Mouse (Mus musculus): ENCODE measurements around the gene Nfix. TPM values are rescaled to one million over a fixed set of nuclear protein-coding genes. Genes with fewer than 3 reads are reported as not detected.

The Nfix gene
- total RNA-seq, 1 experiment: 0.89 TPM

- no peaks in the 10 kb centered on the region for H3K9me3 ChIP-seq (ENCODE audit: control insufficient read depth, insufficient read depth, low read depth, low read length)
- TF ChIP-seq CHD2 (IDR thresholded peaks at IDR 0.05; ENCODE audit: low read depth, low read length) (no peak), ZC3H11A (IDR thresholded peaks at IDR 0.05; ENCODE audit: borderline replicate concordance, low read depth, low read length) (no peak), MAFK (IDR thresholded peaks at IDR 0.05; ENCODE audit: insufficient read depth, low read depth, low read length) (no peak), HCFC1 (IDR thresholded peaks at IDR 0.05; ENCODE audit: borderline replicate concordance, insufficient read depth, low read length) (no peak), ZNF384 (IDR thresholded peaks at IDR 0.05; ENCODE audit: low read depth, low read length) (no peak)
- H3K9ac ChIP-seq (ENCODE audit: insufficient read depth, low read depth, low read length, poor library complexity, severe bottlenecking): no peak overlapping the region
- in situ Hi-C loops (cut with MboI; ENCODE audit: low sequenced_read_pairs in 2 of 2, unreplicated experiment in 2 of 2): loop anchor here (5.0 to 10.0 kb wide), 2 partner anchors 110 to 117 kb away; partner anchors contain the start of gene Lyl1 (in 1 of the 2)
- no peaks in the 10 kb centered on the region for H3K36me3 ChIP-seq (ENCODE audit: control insufficient read depth, insufficient read depth, low read length, poor library complexity, severe bottlenecking)
- DNase-seq (ENCODE audit: low read depth, low spot score): no peak
- no peak overlapping the region for H3K27ac ChIP-seq (ENCODE audit: insufficient read depth, low read depth, low read length, poor library complexity, severe bottlenecking)
- H3K4me1 ChIP-seq (ENCODE audit: control insufficient read depth in 2 of 2, insufficient read depth in 2 of 2, low read length in 2 of 2, poor library complexity in 1 of 2): no peaks in the 10 kb centered on the region; a peak in 1 of 4 replicates
- no peak overlapping the region for H3K4me3 ChIP-seq (ENCODE audit: insufficient read depth in 1 of 2, low read depth in 1 of 2, low read length in 2 of 2, poor library complexity in 1 of 2, severe bottlenecking in 1 of 2)
These were observed 14.7 kb upstream of the Nfix start for GRCm38 (mm10) chr8:84814555-84815441.

DNA sequence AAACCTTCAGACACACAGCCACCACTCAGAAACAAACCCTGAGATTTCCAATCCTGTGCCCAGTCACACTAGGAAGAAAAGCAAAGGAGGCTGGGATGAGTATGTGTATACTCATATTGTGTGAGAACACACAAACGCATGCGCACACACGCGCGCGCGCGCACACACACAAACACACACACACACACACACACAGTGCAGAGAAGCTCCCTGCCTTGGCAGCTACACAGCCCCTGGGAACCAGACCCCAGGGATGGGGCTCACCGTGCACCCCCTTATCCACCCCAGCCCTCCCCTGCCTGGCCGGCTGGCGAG, 14.1 kb upstream of the Nfix start:
- Histone ChIP-seq H3K9ac (ENCODE audit: insufficient read depth, low read depth, low read length, poor library complexity, severe bottlenecking) (no peak overlapping the region), H3K4me3 (ENCODE audit: insufficient read depth in 1 of 2, low read depth in 1 of 2, low read length in 2 of 2, poor library complexity in 1 of 2, severe bottlenecking in 1 of 2) (no peak overlapping the region), H3K36me3 (ENCODE audit: control insufficient read depth, insufficient read depth, low read length, poor library complexity, severe bottlenecking) (no peaks in the 10 kb centered on the region), H3K9me3 (ENCODE audit: control insufficient read depth, insufficient read depth, low read depth, low read length) (no peaks in the 10 kb centered on the region), H3K4me1 (ENCODE audit: control insufficient read depth in 2 of 2, insufficient read depth in 2 of 2, low read length in 2 of 2, poor library complexity in 1 of 2) (no peaks in the 10 kb centered on the region; a peak in 1 of 4 replicates), H3K27ac (ENCODE audit: insufficient read depth, low read depth, low read length, poor library complexity, severe bottlenecking) (no peak overlapping the region)
- no peak for DNase-seq (ENCODE audit: low read depth, low spot score)
- in situ Hi-C loops (cut with MboI; ENCODE audit: low sequenced_read_pairs in 2 of 2, unreplicated experiment in 2 of 2): loop anchor here in 1 of 2 experiments (10.0 kb wide), 1 partner anchor 109 kb away; the partner anchor contains the start of gene Lyl1
- TF ChIP-seq CHD2 (IDR thresholded peaks at IDR 0.05; ENCODE audit: low read depth, low read length): no peak
- no peak for TF ChIP-seq ZNF384 (IDR thresholded peaks at IDR 0.05; ENCODE audit: low read depth, low read length)

- Histone ChIP-seq H3K4me1 (ENCODE audit: control insufficient read depth in 2 of 2, insufficient read depth in 2 of 2, low read length in 2 of 2, poor library complexity in 1 of 2) (no peaks in the 10 kb centered on the region; a peak in 1 of 4 replicates), H3K4me3 (ENCODE audit: insufficient read depth in 1 of 2, low read depth in 1 of 2, low read length in 2 of 2, poor library complexity in 1 of 2, severe bottlenecking in 1 of 2) (no peak overlapping the region), H3K27ac (ENCODE audit: insufficient read depth, low read depth, low read length, poor library complexity, severe bottlenecking) (no peak overlapping the region), H3K36me3 (ENCODE audit: control insufficient read depth, insufficient read depth, low read length, poor library complexity, severe bottlenecking) (no peaks in the 10 kb centered on the region), H3K9ac (ENCODE audit: insufficient read depth, low read depth, low read length, poor library complexity, severe bottlenecking) (no peak overlapping the region), H3K9me3 (ENCODE audit: control insufficient read depth, insufficient read depth, low read depth, low read length) (no peaks in the 10 kb centered on the region)
- no peak for DNase-seq (ENCODE audit: low read depth, low spot score)
- TF ChIP-seq HCFC1 (IDR thresholded peaks at IDR 0.05; ENCODE audit: borderline replicate concordance, insufficient read depth, low read length): no peak
- no peak for TF ChIP-seq ZNF384 (IDR thresholded peaks at IDR 0.05; ENCODE audit: low read depth, low read length)
- no peak for TF ChIP-seq MAFK (IDR thresholded peaks at IDR 0.05; ENCODE audit: insufficient read depth, low read depth, low read length)
- TF ChIP-seq ZC3H11A (IDR thresholded peaks at IDR 0.05; ENCODE audit: borderline replicate concordance, low read depth, low read length): no peak
- in situ Hi-C loops (cut with MboI; ENCODE audit: low sequenced_read_pairs in 2 of 2, unreplicated experiment in 2 of 2): loop anchor here in 1 of 2 experiments (10.0 kb wide), 1 partner anchor 109 kb away; the partner anchor contains the start of gene Lyl1
These were observed 13.7 kb upstream of the Nfix start for GRCm38 (mm10) chr8:84813830-84814229.

DNA sequence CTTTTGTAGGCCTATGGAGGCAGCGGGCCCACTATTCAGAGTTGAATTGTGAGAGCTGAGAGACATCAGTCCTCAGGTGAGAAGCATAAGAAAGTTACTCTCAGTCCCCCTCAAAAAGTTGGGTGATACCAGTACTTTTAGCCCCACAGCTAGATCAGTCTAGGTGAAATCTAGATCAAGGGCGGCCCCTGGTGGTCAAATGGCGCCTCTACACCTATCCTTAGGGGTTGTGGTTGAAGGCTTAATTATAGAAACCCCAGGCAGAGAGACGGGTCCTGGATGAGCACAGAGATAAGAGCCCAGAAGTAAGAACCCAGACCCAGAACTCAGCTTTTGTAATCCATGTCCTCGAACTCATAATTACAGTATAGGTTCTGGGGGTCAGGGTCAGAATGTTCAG, 12.9 kb upstream of the Nfix start:
- peak; percentile 62 for DNase-seq (ENCODE audit: low read depth, low spot score)
- in situ Hi-C loops (cut with MboI; ENCODE audit: low sequenced_read_pairs in 2 of 2, unreplicated experiment in 2 of 2): loop anchor here in 1 of 2 experiments (10.0 kb wide), 1 partner anchor 108 kb away; the partner anchor contains the start of gene Lyl1
- TF ChIP-seq CHD2 (IDR thresholded peaks at IDR 0.05; ENCODE audit: low read depth, low read length): no peak
- TF ChIP-seq ZC3H11A (IDR thresholded peaks at IDR 0.05; ENCODE audit: borderline replicate concordance, low read depth, low read length): peak; percentile 82; the same call in 1 of the 2 replicates
- H3K9me3 ChIP-seq (ENCODE audit: control insufficient read depth, insufficient read depth, low read depth, low read length): no peaks in the 10 kb centered on the region
- H3K9ac ChIP-seq (ENCODE audit: insufficient read depth, low read depth, low read length, poor library complexity, severe bottlenecking): no peak overlapping the region
- H3K36me3 ChIP-seq (ENCODE audit: control insufficient read depth, insufficient read depth, low read length, poor library complexity, severe bottlenecking): no peaks in the 10 kb centered on the region
- H3K4me1 ChIP-seq (ENCODE audit: control insufficient read depth in 2 of 2, insufficient read depth in 2 of 2, low read length in 2 of 2, poor library complexity in 1 of 2): no peaks in the 10 kb centered on the region; a peak in 1 of 4 replicates
- H3K4me3 ChIP-seq (ENCODE audit: insufficient read depth in 1 of 2, low read depth in 1 of 2, low read length in 2 of 2, poor library complexity in 1 of 2, severe bottlenecking in 1 of 2): no peak overlapping the region
- no peak overlapping the region for H3K27ac ChIP-seq (ENCODE audit: insufficient read depth, low read depth, low read length, poor library complexity, severe bottlenecking)

All from ES-E14 (cell line).